Mouse (Mus musculus): ENCODE measurements at regions not wholly inside any gene's neighbourhood (a gene's known extent, or its start where the extent isn't known, plus 50 kb on each side); places are given as distances from the start of the nearest gene placed in this dataset.

GRCm38 (mm10) chr3:148159059-148159458, 831.3 kb downstream of the Adgrl2 start:
- no peak for DNase-seq (ENCODE audit: low spot score in 2 of 2)

- no peak for DNase-seq (ENCODE audit: low spot score in 2 of 2)
These were observed 831.8 kb downstream of the Adgrl2 start for GRCm38 (mm10) chr3:148158533-148158932.

- peak; percentile 2 to 3 for DNase-seq (ENCODE audit: low spot score in 2 of 2)
These were observed 846.6 kb downstream of the Adgrl2 start for GRCm38 (mm10) chr3:148143776-148144175.

GRCm38 (mm10) chr3:148136791-148137251, 853.5 kb downstream of the Adgrl2 start:
- DNase-seq (ENCODE audit: low spot score in 2 of 2): no peak

- DNase-seq (ENCODE audit: low spot score in 2 of 2): no peak
These were observed 855.7 kb downstream of the Adgrl2 start for GRCm38 (mm10) chr3:148134646-148135045.

GRCm38 (mm10) chr3:148115576-148115975, 874.8 kb downstream of the Adgrl2 start:
- DNase-seq (ENCODE audit: low spot score in 2 of 2): no peak

GRCm38 (mm10) chr3:148112204-148112603, 878.2 kb downstream of the Adgrl2 start:
- DNase-seq (ENCODE audit: low spot score in 2 of 2): no peak

- no peak for DNase-seq (ENCODE audit: low spot score in 2 of 2)
These were observed 883.3 kb downstream of the Adgrl2 start for GRCm38 (mm10) chr3:148107031-148107430.

- DNase-seq (ENCODE audit: low spot score in 2 of 2): no peak
These were observed 896.4 kb downstream of the Adgrl2 start for GRCm38 (mm10) chr3:148093930-148094329.

GRCm38 (mm10) chr3:148075841-148076240, 914.5 kb downstream of the Adgrl2 start:
- DNase-seq (ENCODE audit: low spot score in 2 of 2): no peak

GRCm38 (mm10) chr3:148066701-148067100, 923.7 kb downstream of the Adgrl2 start:
- DNase-seq (ENCODE audit: low spot score in 2 of 2): no peak

- DNase-seq (ENCODE audit: low spot score in 2 of 2): no peak
These were observed 934.3 kb downstream of the Adgrl2 start for GRCm38 (mm10) chr3:148056074-148056473.

GRCm38 (mm10) chr3:148052516-148052915, 937.8 kb downstream of the Adgrl2 start:
- DNase-seq (ENCODE audit: low spot score in 2 of 2): no peak

- DNase-seq (ENCODE audit: low spot score in 2 of 2): no peak
These were observed 942.1 kb downstream of the Adgrl2 start for GRCm38 (mm10) chr3:148048247-148048646.

- DNase-seq (ENCODE audit: low spot score in 2 of 2): no peak
These were observed 957.8 kb downstream of the Adgrl2 start for GRCm38 (mm10) chr3:148032532-148032931.

GRCm38 (mm10) chr3:148005831-148006230, 984.5 kb downstream of the Adgrl2 start:
- no peak for DNase-seq (ENCODE audit: low spot score in 2 of 2)

GRCm38 (mm10) chr3:148004006-148004405, 986.3 kb downstream of the Adgrl2 start:
- DNase-seq (ENCODE audit: low spot score in 2 of 2): no peak

- no peak for DNase-seq (ENCODE audit: low spot score in 2 of 2)
These were observed 990.9 kb downstream of the Adgrl2 start for GRCm38 (mm10) chr3:147999330-147999953.

GRCm38 (mm10) chr3:147991738-147992137, 998.6 kb downstream of the Adgrl2 start:
- DNase-seq (ENCODE audit: low spot score in 2 of 2): no peak

GRCm38 (mm10) chr3:147990831-147991230, 999.5 kb downstream of the Adgrl2 start:
- no peak for DNase-seq (ENCODE audit: low spot score in 2 of 2)

GRCm38 (mm10) chr3:147982831-147983230, 1007.5 kb downstream of the Adgrl2 start:
- DNase-seq (ENCODE audit: low spot score in 2 of 2): no peak

- DNase-seq (ENCODE audit: low spot score in 2 of 2): no peak
These were observed 1008.7 kb downstream of the Adgrl2 start for GRCm38 (mm10) chr3:147981621-147982020.

GRCm38 (mm10) chr3:147976579-147976978, 1013.8 kb downstream of the Adgrl2 start:
- DNase-seq (ENCODE audit: low spot score in 2 of 2): no peak

- DNase-seq (ENCODE audit: low spot score in 2 of 2): no peak
These were observed 1014.3 kb downstream of the Adgrl2 start for GRCm38 (mm10) chr3:147976069-147976468.

All from heart, adult 9 months (tissue).